Mouse (Mus musculus): ENCODE measurements around the gene A630023A22Rik. TPM values are rescaled to one million over a fixed set of nuclear protein-coding genes. Genes with fewer than 3 reads are reported as not detected.

A630023A22Rik gene
- total RNA-seq (2018; cell fraction: chromatin; rRNA removed) = not detected
- total RNA-seq (2018; cell fraction: cytosol; rRNA removed) = not detected
- total RNA-seq (2018; cell fraction: nucleus; rRNA removed) = not detected
- polyA plus RNA-seq (2018) = not detected in 3 replicates

- no peaks in the 10 kb centered on the region for H3K79me2 ChIP-seq (ENCODE audit: inconsistent target)
- H3K4me3 ChIP-seq (ENCODE audit: inconsistent target) = no peak within 1 kb of the TSS
- 56% methylated on average over 5 of the region's 5 CpGs for WGBS (ENCODE audit: missing documents)
- no peaks in the 10 kb centered on the region for H3K36me3 ChIP-seq (ENCODE audit: inconsistent target)
- no peak within 1 kb of the TSS for H3K27ac ChIP-seq
Measured at GRCm38 (mm10) chr14:34102601-34103000, at the start of gene A630023A22Rik. A630023A22Rik (minus strand) TSS chr14:34102754.

GRCm38 (mm10) chr14:34152342-34152741 is 49.8 kb upstream of the A630023A22Rik start, which contains the start of gene Npy4r:
Npy4r (minus strand) TSS chr14:34152489.
- Histone ChIP-seq H3K79me2 (ENCODE audit: inconsistent target) (no peaks in the 10 kb centered on the region), H3K4me3 (ENCODE audit: inconsistent target) (no peak within 1 kb of the TSS), H3K27ac (no peak within 1 kb of the TSS), H3K36me3 (ENCODE audit: inconsistent target) (no peaks in the 10 kb centered on the region)
- 5% methylated on average over 16 of the region's 16 CpGs for WGBS (ENCODE audit: missing documents)

DNA sequence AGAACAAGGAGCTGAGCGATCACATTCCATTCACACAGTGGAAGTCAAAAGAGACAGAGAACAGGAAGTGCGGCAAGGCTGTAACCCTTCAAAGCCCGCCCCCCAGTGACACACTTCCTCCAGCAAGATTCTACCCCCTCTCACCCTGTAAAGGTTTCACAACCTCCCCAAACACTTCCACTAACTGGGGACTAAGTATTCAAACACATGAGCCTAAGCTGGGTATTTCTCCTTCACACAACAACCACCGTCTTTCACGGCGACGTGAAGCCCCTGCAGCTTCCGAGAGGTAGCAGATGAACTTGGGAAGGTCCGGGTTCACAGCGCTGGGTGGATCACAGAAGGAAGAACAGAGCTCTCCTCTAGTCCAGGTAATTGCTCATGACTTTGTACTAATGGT is 40.4 kb upstream of the A630023A22Rik start:
- WGBS (ENCODE audit: missing documents) = 94% methylated on average over 10 of the region's 10 CpGs
- no peaks in the 10 kb centered on the region for H3K36me3 ChIP-seq (ENCODE audit: inconsistent target)
- H3K27ac ChIP-seq = no peak overlapping the region

DNA sequence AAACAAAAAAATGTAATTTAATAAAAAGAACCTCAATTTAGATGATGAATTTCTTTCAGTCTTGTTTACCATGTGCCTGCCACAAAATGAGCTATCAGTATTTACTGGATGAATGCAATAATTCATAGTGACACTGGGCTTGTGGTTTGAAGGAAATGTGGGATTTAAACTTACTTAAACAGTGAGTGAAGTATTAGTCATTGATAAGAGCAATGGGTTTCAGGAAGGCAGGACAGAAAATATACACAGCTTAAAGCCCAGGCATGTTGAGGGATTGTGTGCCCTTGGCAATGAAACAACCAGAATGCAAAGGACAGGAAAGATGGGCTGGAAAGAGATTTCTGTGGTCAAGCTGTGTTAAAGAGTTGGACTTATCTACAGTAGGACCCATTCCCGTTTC is 39.8 kb upstream of the A630023A22Rik start:
- no peaks in the 10 kb centered on the region for H3K79me2 ChIP-seq (ENCODE audit: inconsistent target)
- no peaks in the 10 kb centered on the region for H3K36me3 ChIP-seq (ENCODE audit: inconsistent target)
- H3K27ac ChIP-seq = no peak overlapping the region
- WGBS (ENCODE audit: missing documents) = 80% methylated on average over 1 of the region's 1 CpGs
- no peak overlapping the region for H3K4me3 ChIP-seq (ENCODE audit: inconsistent target)

More for the DNA sequence above, 40.4 kb upstream of the A630023A22Rik start:
- Histone ChIP-seq H3K79me2 (ENCODE audit: inconsistent target) (no peaks in the 10 kb centered on the region), H3K4me3 (ENCODE audit: inconsistent target) (no peak overlapping the region)

DNA sequence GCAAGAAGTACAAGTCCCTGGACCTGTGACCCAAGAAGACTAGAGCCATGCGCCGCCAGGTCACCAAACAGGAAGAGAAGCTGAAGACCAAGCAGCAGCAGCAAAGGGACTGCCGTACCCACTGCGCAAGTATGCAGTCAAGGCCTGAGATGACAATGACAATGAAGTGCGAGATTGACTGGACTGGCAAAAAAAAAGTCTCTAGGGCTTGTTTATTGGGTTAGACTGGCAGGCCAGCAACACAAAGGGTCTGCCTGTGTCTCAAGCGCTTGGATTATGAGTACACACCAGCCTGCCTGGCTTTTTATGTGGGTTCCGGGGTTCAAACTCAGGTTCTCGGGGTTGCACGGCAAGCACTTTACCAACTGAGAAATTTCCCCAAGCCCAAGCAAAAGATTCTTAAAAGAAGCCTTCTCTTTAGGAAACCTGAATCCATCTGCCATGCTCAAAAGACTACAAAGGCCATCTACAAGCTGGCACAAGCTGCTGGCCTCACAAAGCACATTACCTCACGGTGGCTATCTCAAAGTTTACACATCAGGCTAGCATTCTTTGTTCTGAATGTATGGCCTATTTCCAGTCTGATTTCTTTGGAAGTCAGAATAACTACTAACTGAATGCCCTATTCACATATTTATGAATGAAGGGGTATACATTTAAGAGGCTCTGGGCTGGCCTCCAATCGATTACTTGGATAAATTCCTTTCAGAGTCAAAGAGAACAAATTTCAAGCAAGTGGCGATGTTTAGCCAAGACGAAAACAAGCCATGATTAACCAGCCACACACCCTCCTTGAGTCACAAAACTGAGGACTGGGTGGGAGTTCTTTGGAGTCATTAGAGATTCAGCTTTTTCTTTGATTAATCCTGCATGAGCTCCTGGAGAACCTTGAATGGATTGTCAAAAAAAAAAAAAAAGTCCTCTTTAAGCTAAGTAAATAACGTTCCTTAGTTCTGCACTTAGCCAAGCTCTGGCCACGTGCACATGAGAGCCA is 37.4 kb upstream of the A630023A22Rik start:
- 86% methylated on average over 15 of the region's 15 CpGs for WGBS (ENCODE audit: missing documents)
- H3K4me3 ChIP-seq (ENCODE audit: inconsistent target) = no peak overlapping the region
- H3K36me3 ChIP-seq (ENCODE audit: inconsistent target) = no peaks in the 10 kb centered on the region
- no peak overlapping the region for H3K27ac ChIP-seq
- H3K79me2 ChIP-seq (ENCODE audit: inconsistent target) = no peaks in the 10 kb centered on the region

- Histone ChIP-seq H3K79me2 (ENCODE audit: inconsistent target) (no peaks in the 10 kb centered on the region), H3K27ac (no peak overlapping the region), H3K36me3 (ENCODE audit: inconsistent target) (no peaks in the 10 kb centered on the region), H3K4me3 (ENCODE audit: inconsistent target) (no peak overlapping the region)
Measured at GRCm38 (mm10) chr14:34135391-34135790, 32.8 kb upstream of the A630023A22Rik start.

DNA sequence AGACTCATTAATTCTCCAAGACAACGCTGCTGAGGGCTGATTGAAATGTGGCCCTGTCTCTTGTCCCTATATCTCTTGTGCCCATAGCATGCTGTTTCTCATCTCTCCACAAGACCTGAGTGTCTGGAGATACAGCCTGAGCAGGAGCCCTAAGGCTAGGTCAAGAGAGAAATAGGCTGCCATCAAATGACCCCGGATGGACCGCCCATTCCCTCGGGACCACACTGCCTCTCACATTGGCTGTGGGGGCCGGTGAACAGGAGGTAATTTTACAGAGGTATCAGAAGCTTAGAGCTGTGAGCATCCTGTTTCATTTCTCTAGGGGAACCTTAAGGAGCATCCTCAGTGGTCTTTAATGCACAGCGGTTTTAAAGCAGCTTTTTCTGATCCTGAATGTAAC is 28.7 kb upstream of the A630023A22Rik start:
- Histone ChIP-seq H3K4me3 (ENCODE audit: inconsistent target) (no peak overlapping the region), H3K27ac (no peak overlapping the region), H3K79me2 (ENCODE audit: inconsistent target) (no peaks in the 10 kb centered on the region), H3K36me3 (ENCODE audit: inconsistent target) (no peaks in the 10 kb centered on the region)
- WGBS (ENCODE audit: missing documents) = 76% methylated on average over 6 of the region's 6 CpGs

DNA sequence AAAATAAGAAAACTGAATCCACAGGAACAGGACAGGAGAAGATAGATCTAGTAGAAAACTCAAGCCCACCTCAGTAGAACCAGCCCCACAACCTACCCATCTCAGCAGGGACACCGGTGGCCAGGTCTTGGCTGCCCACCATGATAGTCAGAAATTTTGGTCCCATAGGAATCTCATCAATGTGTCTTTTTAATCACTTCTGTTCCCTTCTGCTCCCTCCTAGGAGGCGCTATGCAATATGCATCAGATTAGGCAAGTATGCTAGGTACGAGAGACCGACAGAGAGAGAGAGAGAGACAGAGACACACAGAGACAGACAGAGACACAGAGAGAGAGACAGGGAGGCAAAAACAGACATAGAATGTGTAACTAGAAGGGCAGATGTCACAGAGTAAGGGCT is 19.1 kb upstream of the A630023A22Rik start:
- Histone ChIP-seq H3K27ac (no peak overlapping the region), H3K79me2 (ENCODE audit: inconsistent target) (no peaks in the 10 kb centered on the region), H3K36me3 (ENCODE audit: inconsistent target) (no peaks in the 10 kb centered on the region), H3K4me3 (ENCODE audit: inconsistent target) (no peak overlapping the region)
- 93% methylated on average over 4 of the region's 4 CpGs for WGBS (ENCODE audit: missing documents)

GRCm38 (mm10) chr14:34120923-34121351 is 18.4 kb upstream of the A630023A22Rik start:
- Histone ChIP-seq H3K4me3 (ENCODE audit: inconsistent target) (no peak overlapping the region), H3K79me2 (ENCODE audit: inconsistent target) (no peaks in the 10 kb centered on the region), H3K27ac (no peak overlapping the region), H3K36me3 (ENCODE audit: inconsistent target) (no peaks in the 10 kb centered on the region)
- WGBS (ENCODE audit: missing documents) = 91% methylated on average over 3 of the region's 3 CpGs

- WGBS (ENCODE audit: missing documents) = 84% methylated on average over 12 of the region's 12 CpGs
- no peaks in the 10 kb centered on the region for H3K79me2 ChIP-seq (ENCODE audit: inconsistent target)
- no peak overlapping the region for H3K27ac ChIP-seq
- no peak overlapping the region for H3K4me3 ChIP-seq (ENCODE audit: inconsistent target)
- no peaks in the 10 kb centered on the region for H3K36me3 ChIP-seq (ENCODE audit: inconsistent target)
Measured at GRCm38 (mm10) chr14:34120016-34120910, 17.7 kb upstream of the A630023A22Rik start.

GRCm38 (mm10) chr14:34119046-34119723 is 16.6 kb upstream of the A630023A22Rik start:
- WGBS (ENCODE audit: missing documents) = 74% methylated on average over 7 of the region's 7 CpGs
- no peaks in the 10 kb centered on the region for H3K36me3 ChIP-seq (ENCODE audit: inconsistent target)
- no peaks in the 10 kb centered on the region for H3K79me2 ChIP-seq (ENCODE audit: inconsistent target)
- H3K27ac ChIP-seq = no peak overlapping the region
- H3K4me3 ChIP-seq (ENCODE audit: inconsistent target) = no peak overlapping the region

- Histone ChIP-seq H3K36me3 (ENCODE audit: inconsistent target) (no peaks in the 10 kb centered on the region), H3K4me3 (ENCODE audit: inconsistent target) (no peak overlapping the region), H3K27ac (no peak overlapping the region), H3K79me2 (ENCODE audit: inconsistent target) (no peaks in the 10 kb centered on the region)
- WGBS (ENCODE audit: missing documents) = 84% methylated on average over 4 of the region's 4 CpGs
Measured at GRCm38 (mm10) chr14:34114311-34114710, 11.8 kb upstream of the A630023A22Rik start.

DNA sequence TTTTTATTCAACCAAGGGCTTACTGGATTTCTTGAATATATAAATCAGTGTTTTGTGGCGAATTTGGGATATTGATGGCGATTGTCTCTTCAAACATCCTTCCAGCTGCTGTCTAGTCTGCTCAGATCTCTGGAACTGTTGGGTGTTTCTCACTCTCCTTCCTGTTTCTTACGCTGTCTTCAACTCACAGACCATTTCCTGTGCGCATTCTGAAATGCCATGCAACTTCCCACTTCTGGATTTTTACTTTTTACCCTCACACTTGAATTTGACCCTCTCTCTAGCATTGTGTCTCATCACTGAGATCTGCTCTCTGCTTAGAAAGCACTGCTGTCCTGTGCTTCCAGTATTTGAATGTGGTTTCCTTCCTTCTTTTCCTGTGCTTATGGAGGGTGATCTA is 5.0 kb upstream of the A630023A22Rik start:
- Histone ChIP-seq H3K36me3 (ENCODE audit: inconsistent target) (no peaks in the 10 kb centered on the region), H3K27ac (no peak overlapping the region), H3K4me3 (ENCODE audit: inconsistent target) (no peak overlapping the region), H3K79me2 (ENCODE audit: inconsistent target) (no peaks in the 10 kb centered on the region)
- 4% methylated on average over 4 of the region's 4 CpGs for WGBS (ENCODE audit: missing documents)

Measured in macrophage (primary cell).